Mouse (Mus musculus) lung, adult 2 months (tissue): ENCODE measurements around the gene Fam126a.

ENCODE experiments used
- CTCF ChIP-seq: fragments of 200-500 bp; IDR thresholded peaks from 2 replicates; pipeline ENCODE4 v1.5.1; 2011; ENCODE audit warnings: mild to moderate bottlenecking, low read length, control low read depth; ENCODE audit not compliant: insufficient read depth
- POLR2A ChIP-seq: fragments of 200-500 bp; IDR thresholded peaks from 2 replicates; pipeline ENCODE4 v1.6.1; 2011; ENCODE audit warnings: low read depth, mild to moderate bottlenecking, control low read depth, low read length, borderline replicate concordance; ENCODE audit errors: extremely low read depth

DNA sequence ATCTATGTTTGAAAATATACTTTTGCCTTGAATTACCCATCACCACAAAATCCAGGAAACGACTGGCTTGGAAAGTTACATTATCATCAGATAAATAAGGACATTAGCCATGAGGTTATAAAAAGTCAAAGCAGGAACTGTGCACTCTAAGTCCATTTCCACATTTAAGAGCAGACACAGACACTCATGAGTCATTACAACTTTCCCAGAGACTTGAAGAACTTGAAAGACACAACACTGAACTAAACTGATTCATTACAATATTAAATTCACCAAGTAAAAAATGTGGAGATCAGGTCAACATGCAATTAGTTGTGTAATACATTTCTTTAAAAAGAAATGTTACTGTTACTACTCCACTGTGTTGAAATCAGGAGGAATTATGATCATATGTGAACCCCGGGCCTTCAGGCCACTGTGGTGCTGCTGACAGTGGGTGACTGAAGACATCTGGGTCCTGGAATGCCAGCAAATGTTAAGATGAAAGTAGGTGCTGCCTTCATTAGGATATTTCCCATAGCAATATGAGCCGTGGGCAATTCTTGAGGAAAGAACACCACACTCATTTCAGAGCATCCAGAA is 55.4 kb downstream of the Fam126a start:
- no peak for TF ChIP-seq CTCF
- TF ChIP-seq POLR2A = no peak
